13 mouse cellular contexts compared by ENCODE assay signal in the genomic region with DNA sequence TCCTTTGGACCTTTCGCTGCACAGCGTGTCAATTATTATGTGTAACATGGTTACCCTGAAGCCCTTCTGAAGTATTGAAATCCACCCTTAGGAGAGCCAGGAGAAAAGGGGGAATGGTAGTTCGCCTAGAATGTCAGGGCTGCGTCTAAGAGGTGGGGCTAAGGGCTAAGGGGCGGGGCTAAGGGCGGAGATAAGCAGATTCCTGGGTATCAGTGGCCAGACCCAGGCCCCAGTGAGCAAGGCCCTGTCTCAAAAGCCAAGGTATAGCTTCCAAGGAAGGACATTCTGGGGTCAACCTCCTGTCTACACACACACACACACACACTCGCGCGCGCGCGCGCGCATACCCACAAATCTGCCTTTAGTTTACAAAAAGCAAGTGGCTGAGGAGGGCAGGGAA. TPM values are rescaled to one million over a fixed set of nuclear protein-coding genes. Genes with fewer than 3 reads are reported as not detected.
DNase-seq lines count a peak whose midpoint lies in the region; ATAC-seq and TF ChIP-seq lines count a peak whose summit lies in the region.
"Had no signal": no experiment of that assay in that cellular context is flagged by ENCODE, and none has a peak within 500 bp of the region (broad histone marks: within the 10 kb centered on the region; RNA-seq: fewer than 3 reads in every experiment).

No protein-coding gene starts in this region.

- no peak for TF ChIP-seq CTCF in ES-Bruce4 (IDR thresholded peaks at IDR 0.05; ENCODE audit: low read depth, low read length)

- no peak for ATAC-seq in hindbrain, embryonic 11.5 days (ENCODE audit: low FRiP score)

- TF ChIP-seq POLR2A in ES-Bruce4 (IDR thresholded peaks at IDR 0.05; ENCODE audit: insufficient read depth, low read length), result no peak

- no peaks in the 10 kb centered on the region for H3K4me1 ChIP-seq in hindbrain, embryonic 11.5 days (replicated peaks; ENCODE audit: control insufficient read depth, insufficient read depth, low read length)
- H3K4me1 ChIP-seq in hindbrain, embryonic 10.5 days (replicated peaks), result peaks cover 8% of the 10 kb centered on the region
- H3K4me1 ChIP-seq in ES-Bruce4 (ENCODE audit: control insufficient read depth, insufficient read depth, low read length), result no peaks in the 10 kb centered on the region
- H3K4me1 ChIP-seq: hindbrain, embryonic 13.5 days had no signal

- no peaks in the 10 kb centered on the region for H3K9me3 ChIP-seq in hindbrain, embryonic 11.5 days (ENCODE audit: control insufficient read depth, low read length)
- no peaks in the 10 kb centered on the region for H3K9me3 ChIP-seq in hindbrain, embryonic 10.5 days
- no peaks in the 10 kb centered on the region for H3K9me3 ChIP-seq in ES-Bruce4 (replicated peaks; ENCODE audit: control insufficient read depth, insufficient read depth, low read length, poor library complexity, severe bottlenecking)
- H3K9me3 ChIP-seq: hindbrain, embryonic 13.5 days had no signal

- no peaks in the 10 kb centered on the region for H3K27me3 ChIP-seq in hindbrain, embryonic 11.5 days (ENCODE audit: control insufficient read depth, insufficient read depth, low read length)
- no peaks in the 10 kb centered on the region for H3K27me3 ChIP-seq in hindbrain, embryonic 10.5 days (ENCODE audit: insufficient read depth, poor library complexity, severe bottlenecking)
- H3K27me3 ChIP-seq in ES-Bruce4 (ENCODE audit: control insufficient read depth, insufficient read depth, low read length, poor library complexity, severe bottlenecking), result no peaks in the 10 kb centered on the region
- H3K27me3 ChIP-seq: hindbrain, embryonic 13.5 days had no signal

- 28% methylated on average over 14 of the region's 14 CpGs for WGBS in hindbrain, embryonic 11.5 days
- 21% methylated on average over 14 of the region's 14 CpGs for WGBS in hindbrain, embryonic 10.5 days

- H3K4me2 ChIP-seq in hindbrain, embryonic 11.5 days (replicated peaks; ENCODE audit: low read depth, low read length), result no peak overlapping the region
- H3K4me2 ChIP-seq: hindbrain, embryonic 13.5 days had no signal

- H3K9ac ChIP-seq in hindbrain, embryonic 11.5 days (ENCODE audit: low read depth, low read length), result no peak overlapping the region
- no peak overlapping the region for H3K9ac ChIP-seq in ES-Bruce4 (ENCODE audit: low read depth, poor library complexity, severe bottlenecking)
- H3K9ac ChIP-seq: hindbrain, embryonic 13.5 days had no signal

- H3K36me3 ChIP-seq in hindbrain, embryonic 11.5 days (ENCODE audit: control insufficient read depth, insufficient read depth, low read length), result no peaks in the 10 kb centered on the region
- no peaks in the 10 kb centered on the region for H3K36me3 ChIP-seq in hindbrain, embryonic 10.5 days
- no peaks in the 10 kb centered on the region for H3K36me3 ChIP-seq in ES-Bruce4 (ENCODE audit: control insufficient read depth, insufficient read depth, low read length, poor library complexity, severe bottlenecking)
- H3K36me3 ChIP-seq: hindbrain, embryonic 13.5 days had no signal

- H3K27ac ChIP-seq in hindbrain, embryonic 11.5 days (ENCODE audit: low read depth, low read length), result no peak overlapping the region
- H3K27ac ChIP-seq in hindbrain, embryonic 10.5 days, result no peak overlapping the region
- no peak overlapping the region for H3K27ac ChIP-seq in ES-Bruce4 (ENCODE audit: insufficient read depth, low read length)
- H3K27ac ChIP-seq: hindbrain, embryonic 13.5 days had no signal

- no peak overlapping the region for H3K4me3 ChIP-seq in hindbrain, embryonic 11.5 days (ENCODE audit: low read depth, low read length)
- H3K4me3 ChIP-seq in hindbrain, embryonic 10.5 days, result no peak overlapping the region
- peak overlapping the region; percentile 9; the same call in 1 of the 2 replicates for H3K4me3 ChIP-seq in ES-Bruce4 (ENCODE audit: low read depth, low read length)
- H3K4me3 ChIP-seq: hindbrain, embryonic 13.5 days had no signal

- DNase-seq in hindbrain, embryonic 11.5 days (ENCODE audit: low spot score), result peak; percentile 29
- DNase-seq in hindbrain, embryonic 10.5 days (ENCODE audit: low spot score), result no peak
- DNase-seq in WW6 (ENCODE audit: low read depth, low spot score) (peak; percentile 29), liver (peak; percentile 43)
- no peak for DNase-seq in urinary bladder, postnatal 4 days (ENCODE audit: low spot score in 2 of 2)
- DNase-seq in left cerebral cortex, adult 11 months (ENCODE audit: low spot score), result no peak
- DNase-seq: cerebellum, postnatal 25 days; gastrocnemius, postnatal 10 days; lung, postnatal 10 days; thymus, postnatal 36 days had no signal

- TF ChIP-seq EP300 in ES-Bruce4 (IDR thresholded peaks at IDR 0.05; ENCODE audit: insufficient read depth, low read depth, low read length), result no peak

RNA-seq across cellular contexts. Expression of a gene that starts 39.0 kb away (rescaled TPM):
- polyA plus RNA-seq in hindbrain, embryonic 11.5 days (2014; fragmentation: Nextera tagmentation; extraction: Ambion mirVana), result 0.28 TPM in 1 of 2 replicates, not detected in the other
- polyA plus RNA-seq in hindbrain, embryonic 10.5 days (2016; fragmentation: Nextera tagmentation; extraction: Ambion mirVana), result not detected in 2 replicates
- not detected in 2 replicates for polyA plus RNA-seq in ES-Bruce4 (2011; ENCODE audit: insufficient read depth, insufficient read length, low read depth, missing spikeins)
- polyA plus RNA-seq: hindbrain, embryonic 13.5 days; spleen, adult 2 months had no signal

Comparison
In these comparisons a context has a peak if more than half of its experiments do, and no peak if none do; other contexts are left out.
1. DNase-seq: peak in hindbrain, embryonic 11.5 days (single experiment), WW6 (single experiment) and liver (single experiment); none in hindbrain, embryonic 10.5 days (single experiment), urinary bladder, postnatal 4 days (0 of 2) and left cerebral cortex, adult 11 months (single experiment).